In genomic region chr9:74142705-74143104, GRCm38 (mm10) we compare ENCODE assay signal across 19 mouse cellular contexts. TPM values are rescaled to one million over a fixed set of nuclear protein-coding genes. Genes with fewer than 3 reads are reported as not detected.
DNase-seq lines count a peak whose midpoint lies in the region; ATAC-seq and TF ChIP-seq lines count a peak whose summit lies in the region.
"Had no signal": no experiment of that assay in that cellular context is flagged by ENCODE, and none has a peak within 500 bp of the region (broad histone marks: within the 10 kb centered on the region; RNA-seq: fewer than 3 reads in every experiment).

No protein-coding gene starts in this region.

- in situ Hi-C loops in CH12.LX (cut with MboI; ENCODE audit: low pct_ligation_motif_present, low pct_unique_long_range_greater_than_20kb, low sequenced_read_pairs): loop anchor here (5.0 kb wide), 1 partner anchor 730 kb away; no protein-coding TSS in a partner anchor

- H3K4me3 ChIP-seq in kidney, postnatal 0 days (replicated peaks; ENCODE audit: low read depth, low read length): no peak overlapping the region
- H3K4me3 ChIP-seq in CH12.LX (replicated peaks in 1 of 3; ENCODE audit: low read depth in 2 of 3, low read length in 2 of 3, poor library complexity in 1 of 3): no peak overlapping the region
- H3K4me3 ChIP-seq: embryonic facial prominence, embryonic 10.5 days; heart, embryonic 13.5 days had no signal

- ATAC-seq in kidney, postnatal 0 days (replicated peaks; ENCODE audit: low FRiP score, low read depth): no peak
- ATAC-seq: CD4-positive, CD25-positive, alpha-beta regulatory T cell, adult 4 months; hindbrain, embryonic 16.5 days had no signal

- H3K9ac ChIP-seq in kidney, postnatal 0 days (ENCODE audit: low read depth, low read length): no peak overlapping the region
- no peak overlapping the region for H3K9ac ChIP-seq in CH12.LX (ENCODE audit: insufficient read depth, low read depth)
- H3K9ac ChIP-seq: heart, embryonic 13.5 days had no signal

- H3K4me1 ChIP-seq in kidney, postnatal 0 days (replicated peaks; ENCODE audit: insufficient read depth, low read length): no peaks in the 10 kb centered on the region
- peaks cover 4 to 21% of the 10 kb centered on the region in 2 experiments; a peak in 3 of 4 replicates for H3K4me1 ChIP-seq in CH12.LX (ENCODE audit: control insufficient read depth in 1 of 2, insufficient read depth in 2 of 2)
- H3K4me1 ChIP-seq: embryonic facial prominence, embryonic 10.5 days; heart, embryonic 13.5 days had no signal

- no peaks in the 10 kb centered on the region for H3K79me2 ChIP-seq in CH12.LX (replicated peaks; ENCODE audit: control insufficient read depth, extremely low read depth, insufficient read depth, poor library complexity, severe bottlenecking)

- DNase-seq in embryo, embryonic 10.5 days (ENCODE audit: low spot score): peak; percentile 39
- DNase-seq in embryo, embryonic 9.5 days (ENCODE audit: extremely low spot score): no peak
- DNase-seq in kidney, postnatal 0 days (ENCODE audit: low spot score): no peak
- no peak for DNase-seq in kidney, postnatal 36 days
- no peak for DNase-seq in CH12.LX (ENCODE audit: extremely low read depth)
- peak; percentile 43 for DNase-seq in retina, postnatal 1 day
- no peak for DNase-seq in cerebellum, postnatal 25 days
- DNase-seq: adrenal gland, postnatal 10 days; B cell, adult 2 months; cerebellum, adult 8-10 months; cerebellum, postnatal 14 days; gastrocnemius, postnatal 36 days had no signal

- H3K4me2 ChIP-seq in kidney, postnatal 0 days (ENCODE audit: low read length): no peak overlapping the region
- no peak overlapping the region for H3K4me2 ChIP-seq in CH12.LX (ENCODE audit: insufficient read depth, low read depth, poor library complexity, severe bottlenecking)
- H3K4me2 ChIP-seq: heart, embryonic 13.5 days had no signal

- H3K36me3 ChIP-seq in kidney, postnatal 0 days (ENCODE audit: insufficient read depth, low read length): no peaks in the 10 kb centered on the region
- H3K36me3 ChIP-seq in CH12.LX (replicated peaks in 1 of 2; ENCODE audit: control insufficient read depth in 1 of 2, insufficient read depth in 1 of 2, low read length in 1 of 2): no peaks in the 10 kb centered on the region
- H3K36me3 ChIP-seq: embryonic facial prominence, embryonic 10.5 days; heart, embryonic 13.5 days had no signal

- H3K27me3 ChIP-seq in kidney, postnatal 0 days (ENCODE audit: insufficient read depth, low read length): no peaks in the 10 kb centered on the region
- no peaks in the 10 kb centered on the region for H3K27me3 ChIP-seq in CH12.LX (replicated peaks)
- H3K27me3 ChIP-seq: heart, embryonic 13.5 days had no signal

- no peak for TF ChIP-seq POLR2A in CH12.LX (IDR thresholded peaks at IDR 0.05; ENCODE audit: low read depth, low read length)

- 37% methylated on average over 2 of the region's 2 CpGs for WGBS in kidney, postnatal 0 days

- TF ChIP-seq RAD21 in CH12.LX (IDR thresholded peaks at IDR 0.05; ENCODE audit: low read depth, low read length): peak; percentile 10

- dilution Hi-C loops in CH12.LX (cut with MboI; ENCODE audit: extremely low pct_ligation_motif_present, extremely low pct_unique_long_range_greater_than_20kb, low sequenced_read_pairs): no loop called here

- H3K27ac ChIP-seq in kidney, postnatal 0 days: no peak overlapping the region
- no peak overlapping the region for H3K27ac ChIP-seq in CH12.LX (ENCODE audit: insufficient read depth, low read depth)
- H3K27ac ChIP-seq: embryonic facial prominence, embryonic 10.5 days; heart, embryonic 13.5 days had no signal

- no peaks in the 10 kb centered on the region for H3K9me3 ChIP-seq in kidney, postnatal 0 days (replicated peaks; ENCODE audit: low read length)
- peaks cover 2% of the 10 kb centered on the region for H3K9me3 ChIP-seq in CH12.LX (replicated peaks; ENCODE audit: low read length)
- H3K9me3 ChIP-seq: embryonic facial prominence, embryonic 10.5 days; heart, embryonic 13.5 days had no signal

- TF ChIP-seq CTCF in kidney, postnatal 0 days (IDR thresholded peaks at IDR 0.05; ENCODE audit: low read depth): peak; percentile 28; the same call in 1 of the 2 replicates
- TF ChIP-seq CTCF in CH12.LX (conservative IDR thresholded peaks at IDR 0.05 in 1 of 2, IDR thresholded peaks at IDR 0.05 in 1 of 2; ENCODE audit: low read depth in 2 of 2, low read length in 2 of 2): peak in 1 of 2 experiments; percentile 28; a peak in 2 of 4 replicates

- no peak for TF ChIP-seq EP300 in CH12.LX (IDR thresholded peaks at IDR 0.05; ENCODE audit: low read length)

TF ChIP-seq in CH12.LX, 34 proteins besides CTCF, POLR2A, EP300 and RAD21:
- TF ChIP-seq SMC3 (IDR thresholded peaks at IDR 0.05; ENCODE audit: low read depth, low read length): no peak
- TF ChIP-seq SIN3A (IDR thresholded peaks at IDR 0.05; ENCODE audit: low read length): no peak
- TF ChIP-seq NRF1 (IDR thresholded peaks at IDR 0.05; ENCODE audit: low read depth, low read length): no peak
- no peak for TF ChIP-seq E2F4 (IDR thresholded peaks at IDR 0.05; ENCODE audit: insufficient replicate concordance, low read depth, low read length)
- TF ChIP-seq MYC (IDR thresholded peaks at IDR 0.05; ENCODE audit: low read depth, low read length): no peak
- TF ChIP-seq ZMIZ1 (IDR thresholded peaks at IDR 0.05; ENCODE audit: low read depth, low read length): no peak
- no peak for TF ChIP-seq IRF4 (IDR thresholded peaks at IDR 0.05; ENCODE audit: low read depth, low read length)
- TF ChIP-seq KAT2A (IDR thresholded peaks at IDR 0.05; ENCODE audit: insufficient replicate concordance, low read length): no peak
- TF ChIP-seq MAZ (IDR thresholded peaks at IDR 0.05; ENCODE audit: low read depth, low read length): no peak
- TF ChIP-seq USF1 (IDR thresholded peaks at IDR 0.05; ENCODE audit: low read depth, low read length): no peak
- no peak for TF ChIP-seq RCOR1 (conservative IDR thresholded peaks at IDR 0.05; ENCODE audit: low read depth, low read length)
- TF ChIP-seq POLR2AphosphoS2 (IDR thresholded peaks at IDR 0.05; ENCODE audit: low read depth, low read length): no peak
- TF ChIP-seq ZKSCAN1 (IDR thresholded peaks at IDR 0.05; ENCODE audit: borderline replicate concordance, low read depth, low read length): no peak
- TF ChIP-seq MXI1 (IDR thresholded peaks at IDR 0.05; ENCODE audit: low read depth, low read length): no peak
- TF ChIP-seq ELF1 (IDR thresholded peaks at IDR 0.05; ENCODE audit: low read depth, low read length): no peak
- no peak for TF ChIP-seq TBP (conservative IDR thresholded peaks at IDR 0.05; ENCODE audit: low read depth, low read length)
- TF ChIP-seq CHD1 (IDR thresholded peaks at IDR 0.05; ENCODE audit: low read depth, low read length): no peak
- no peak for TF ChIP-seq CHD2 (IDR thresholded peaks at IDR 0.05; ENCODE audit: low read length)

RNA-seq across cellular contexts. Expression of gene Wdr72, which starts 32.5 kb away (rescaled TPM):
- polyA plus RNA-seq in kidney, postnatal 0 days (2015; fragmentation: Nextera tagmentation; extraction: Ambion mirVana): 3.6 and 4.1 TPM in 2 replicates
- total RNA-seq in CH12.LX (2012; rRNA removed) (0.04 TPM in 2 replicates), CH12.LX (2014; rRNA removed) (not detected in 2 replicates)
- polyA plus RNA-seq in CH12.LX (2012; ENCODE audit: insufficient read length, low read depth): not detected in 2 replicates
- total RNA-seq: gastrocnemius, adult 8-10 months; gastrocnemius, postnatal 36 days; hematopoietic stem cell, adult 5-6 weeks; MEL had no signal
- polyA plus RNA-seq: CD4-positive, CD25-positive, alpha-beta regulatory T cell, adult 4 months had no signal

Comparison
In these comparisons a context has a peak if more than half of its experiments do, and no peak if none do; other contexts are left out.
1. DNase-seq: peak in embryo, embryonic 10.5 days (single experiment) and retina, postnatal 1 day (single experiment); none in embryo, embryonic 9.5 days (single experiment), kidney, postnatal 0 days (single experiment), kidney, postnatal 36 days (0 of 2), CH12.LX (single experiment) and cerebellum, postnatal 25 days (0 of 2).